Mouse (Mus musculus): ENCODE measurements around the gene Foxe3.
"Not testable (repeated sequence)": the region's sequence is repeated elsewhere in the genome, so short reads cannot be mapped to it uniquely, and the experiment has no call there.

Foxe3 gene

GRCm38 (mm10) chr4:114925917-114926312 is at the start of gene Foxe3:
Foxe3 (minus strand) TSS chr4:114926013.
- DNase-seq (ENCODE audit: low read depth in 1 of 2, low spot score in 2 of 2) = no peak

- no peak for DNase-seq (ENCODE audit: low read depth in 1 of 2, low spot score in 2 of 2)
These were observed 47.5 kb upstream of the Foxe3 start for GRCm38 (mm10) chr4:114973229-114973740.

- DNase-seq (ENCODE audit: low read depth in 1 of 2, low spot score in 2 of 2) = no peak
These were observed 44.9 kb upstream of the Foxe3 start for GRCm38 (mm10) chr4:114970736-114971135.

GRCm38 (mm10) chr4:114960881-114961280 is 35.1 kb upstream of the Foxe3 start:
- DNase-seq (ENCODE audit: low read depth in 1 of 2, low spot score in 2 of 2) = not testable (repeated sequence)

- no peak for DNase-seq (ENCODE audit: low read depth in 1 of 2, low spot score in 2 of 2)
These were observed 33.7 kb upstream of the Foxe3 start for GRCm38 (mm10) chr4:114959533-114959932.

- no peak for DNase-seq (ENCODE audit: low read depth in 1 of 2, low spot score in 2 of 2)
These were observed 33.0 kb upstream of the Foxe3 start for GRCm38 (mm10) chr4:114958786-114959185.

GRCm38 (mm10) chr4:114958231-114958630 is 32.4 kb upstream of the Foxe3 start:
- no peak for DNase-seq (ENCODE audit: low read depth in 1 of 2, low spot score in 2 of 2)

GRCm38 (mm10) chr4:114957403-114957802 is 31.6 kb upstream of the Foxe3 start:
- no peak for DNase-seq (ENCODE audit: low read depth in 1 of 2, low spot score in 2 of 2)

GRCm38 (mm10) chr4:114953172-114953571 is 27.4 kb upstream of the Foxe3 start:
- no peak for DNase-seq (ENCODE audit: low read depth in 1 of 2, low spot score in 2 of 2)

GRCm38 (mm10) chr4:114947852-114948481 is 22.2 kb upstream of the Foxe3 start:
- no peak for DNase-seq (ENCODE audit: low read depth in 1 of 2, low spot score in 2 of 2)

- peak; percentile 60 to 70 for DNase-seq (ENCODE audit: low read depth in 1 of 2, low spot score in 2 of 2)
These were observed 21.6 kb upstream of the Foxe3 start for GRCm38 (mm10) chr4:114947395-114947794.

- DNase-seq (ENCODE audit: low read depth in 1 of 2, low spot score in 2 of 2) = no peak
These were observed 20.6 kb upstream of the Foxe3 start for GRCm38 (mm10) chr4:114946416-114946815.

GRCm38 (mm10) chr4:114945021-114945420 is 19.2 kb upstream of the Foxe3 start:
- DNase-seq (ENCODE audit: low read depth in 1 of 2, low spot score in 2 of 2) = no peak

- DNase-seq (ENCODE audit: low read depth in 1 of 2, low spot score in 2 of 2) = no peak
These were observed 16.8 kb upstream of the Foxe3 start for GRCm38 (mm10) chr4:114942583-114942982.

GRCm38 (mm10) chr4:114942112-114942511 is 16.3 kb upstream of the Foxe3 start:
- no peak for DNase-seq (ENCODE audit: low read depth in 1 of 2, low spot score in 2 of 2)

GRCm38 (mm10) chr4:114941311-114941710 is 15.5 kb upstream of the Foxe3 start:
- DNase-seq (ENCODE audit: low read depth in 1 of 2, low spot score in 2 of 2) = no peak

- DNase-seq (ENCODE audit: low read depth in 1 of 2, low spot score in 2 of 2) = no peak
These were observed 12.4 kb upstream of the Foxe3 start for GRCm38 (mm10) chr4:114938248-114938647.

GRCm38 (mm10) chr4:114937459-114938047 is 11.7 kb upstream of the Foxe3 start:
- no peak for DNase-seq (ENCODE audit: low read depth in 1 of 2, low spot score in 2 of 2)

- DNase-seq (ENCODE audit: low read depth in 1 of 2, low spot score in 2 of 2) = peak; percentile 24 to 36
These were observed 8.4 kb upstream of the Foxe3 start for GRCm38 (mm10) chr4:114934188-114934587.

- DNase-seq (ENCODE audit: low read depth in 1 of 2, low spot score in 2 of 2) = no peak
These were observed 6.9 kb upstream of the Foxe3 start for GRCm38 (mm10) chr4:114932747-114933146.

- DNase-seq (ENCODE audit: low read depth in 1 of 2, low spot score in 2 of 2) = no peak
These were observed 3.3 kb upstream of the Foxe3 start for GRCm38 (mm10) chr4:114929155-114929554.

- no peak for DNase-seq (ENCODE audit: low read depth in 1 of 2, low spot score in 2 of 2)
These were observed 569 bp downstream of the Foxe3 start for GRCm38 (mm10) chr4:114924971-114925916.
